Mouse (Mus musculus) liver, embryonic 15.5 days (tissue): Measurements from ENCODE around the gene Mex3b. TPM values are rescaled to one million over a fixed set of nuclear protein-coding genes. Genes with fewer than 3 reads are reported as not detected.

ENCODE experiments used
- ATAC-seq: fragments of 200-750 bp; cut with Nextera tagmentation; 2 replicates; pipeline ENCODE4 v1.8.0; 2017; ENCODE audit warnings: moderate number of reproducible peaks, mild to moderate bottlenecking, moderate library complexity; ENCODE audit not compliant: insufficient read depth
- H3K27ac ChIP-seq: fragments of 300-500 bp; sonication (generic); replicated peaks from 2 replicates; pipeline ENCODE4 v1.5.1; 2015; ENCODE audit warnings: mild to moderate bottlenecking, inconsistent platforms
- H3K27me3 ChIP-seq: fragments of 300-500 bp; sonication (generic); 2 replicates; pipeline ENCODE4 v1.6.1; 2015; ENCODE audit warnings: mild to moderate bottlenecking, inconsistent platforms
- H3K36me3 ChIP-seq: fragments of 300-500 bp; sonication (generic); replicated peaks from 2 replicates; pipeline ENCODE4 v1.6.1; 2015; ENCODE audit warnings: moderate library complexity, mild to moderate bottlenecking, inconsistent platforms
- H3K4me1 ChIP-seq: fragments of 300-500 bp; sonication (generic); replicated peaks from 2 replicates; pipeline ENCODE4 v1.6.1; 2015; ENCODE audit warnings: inconsistent platforms
- H3K4me2 ChIP-seq: fragments of 300-500 bp; sonication (generic); 2 replicates; pipeline ENCODE4 v1.6.1; 2015; ENCODE audit warnings: moderate library complexity, mild to moderate bottlenecking, inconsistent platforms
- H3K4me3 ChIP-seq: fragments of 300-500 bp; sonication (generic); replicated peaks from 2 replicates; pipeline ENCODE4 v1.5.1; 2015; ENCODE audit warnings: mild to moderate bottlenecking, inconsistent platforms
- H3K9ac ChIP-seq: fragments of 300-500 bp; sonication (generic); 2 replicates; pipeline ENCODE4 v1.6.1; 2015; ENCODE audit warnings: moderate library complexity, mild to moderate bottlenecking, inconsistent platforms
- H3K9me3 ChIP-seq: fragments of 300-500 bp; sonication (generic); replicated peaks from 2 replicates; pipeline ENCODE4 v1.6.1; 2016; ENCODE audit warnings: inconsistent platforms
- WGBS: fragments of 180-500 bp; shearing (Covaris S2); methylation state at CpG from one replicate; pipeline ENCODE4 v1.1.7; 2015; ENCODE audit warnings: mixed read lengths; ENCODE audit not compliant: insufficient replicate concordance; 5-methylcytosine and 5-hydroxymethylcytosine counted together
- polyA plus RNA-seq: library from polyadenylated mRNA; unstranded; fragments of >200 nt; fragmentation: Nextera tagmentation; extraction: Ambion mirVana; gene quantifications from 2 replicates; pipeline ENCODE4 v1.2.1, GENCODE M21; 2015

The Mex3b gene
- polyA plus RNA-seq: 0.52 and 0.60 TPM in 2 replicates

DNA sequence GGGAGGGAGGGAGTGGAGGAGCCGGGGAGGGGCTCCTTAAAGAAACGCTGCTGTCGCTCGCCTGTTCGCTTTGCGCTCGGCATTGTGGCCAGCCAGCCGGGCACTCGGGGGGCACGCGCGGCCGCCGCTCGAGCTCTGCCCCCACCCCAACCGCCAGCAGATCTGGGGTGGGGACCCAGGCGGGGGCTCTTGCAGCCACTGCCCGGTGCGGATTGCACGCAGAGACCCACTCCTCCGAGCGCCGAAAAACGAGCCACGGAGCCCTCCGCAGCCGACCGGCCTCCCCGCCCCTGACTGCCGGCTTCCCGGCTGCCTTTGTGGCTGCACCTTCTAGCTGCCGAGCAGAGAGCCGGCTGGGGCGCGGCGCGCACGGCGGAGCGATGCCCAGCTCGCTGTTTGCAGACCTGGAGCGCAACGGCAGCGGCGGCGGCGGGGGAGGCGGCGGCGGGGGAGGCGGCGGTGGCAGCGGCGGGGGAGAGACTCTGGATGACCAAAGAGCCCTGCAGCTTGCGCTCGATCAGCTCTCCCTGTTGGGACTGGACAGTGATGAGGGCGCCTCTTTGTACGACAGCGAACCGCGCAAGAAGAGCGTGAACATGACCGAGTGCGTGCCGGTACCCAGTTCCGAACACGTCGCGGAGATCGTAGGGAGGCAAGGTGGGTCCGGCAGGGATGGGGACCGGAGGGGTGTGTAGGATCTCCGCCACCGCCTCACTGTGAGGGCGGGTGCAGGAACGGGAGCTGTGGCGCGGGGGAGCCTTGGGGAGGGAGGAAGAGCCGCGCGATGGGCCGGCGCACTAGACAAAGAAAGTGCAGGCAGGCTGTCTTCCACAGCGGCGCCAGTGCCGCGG lies at the start of gene Mex3b:
TSS of gene Mex3b (plus strand) at position 63 of the 851 bp plus-strand sequence.
- Histone ChIP-seq H3K9me3 (no peaks in the 10 kb centered on the region), H3K36me3 (no peaks in the 10 kb centered on the region), H3K9ac (peak within 1 kb of the TSS; percentile 54), H3K4me2 (peak within 1 kb of the TSS; percentile 90), H3K4me3 (peak within 1 kb of the TSS; percentile 64), H3K27me3 (peaks cover 72% of the 10 kb centered on the region), H3K4me1 (peaks cover 37% of the 10 kb centered on the region), H3K27ac (peak within 1 kb of the TSS; percentile 75)
- no peak for ATAC-seq
- WGBS: under 1% methylated on average over 87 of the region's 87 CpGs

DNA sequence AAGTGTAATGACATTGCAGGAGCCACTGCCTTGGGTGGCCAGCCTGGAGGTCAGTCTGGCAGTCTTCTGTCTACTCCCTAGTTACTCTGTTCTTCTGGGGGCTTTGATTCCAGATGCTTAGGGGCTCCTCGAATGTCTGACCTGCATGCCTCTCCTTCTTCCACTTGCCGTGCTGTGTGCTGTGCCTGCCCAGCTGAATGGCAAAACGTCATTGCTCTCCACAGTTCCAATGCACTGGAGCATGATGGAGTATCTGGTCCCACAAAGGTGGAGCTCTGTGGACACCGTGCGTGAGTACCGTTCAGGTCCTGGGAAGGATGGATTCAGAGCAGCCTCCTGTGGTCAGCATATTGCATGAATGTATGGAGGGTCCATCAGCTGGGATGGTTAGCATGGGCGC lies 47.6 kb upstream of the Mex3b start:
- no peak for ATAC-seq
- no peaks in the 10 kb centered on the region for H3K4me1 ChIP-seq
- no peak overlapping the region for H3K4me2 ChIP-seq
- no peaks in the 10 kb centered on the region for H3K9me3 ChIP-seq
- 68% methylated on average over 7 of the region's 7 CpGs for WGBS
- no peaks in the 10 kb centered on the region for H3K27me3 ChIP-seq
- H3K36me3 ChIP-seq: no peaks in the 10 kb centered on the region
- H3K4me3 ChIP-seq: no peak overlapping the region
- no peak overlapping the region for H3K27ac ChIP-seq
- H3K9ac ChIP-seq: no peak overlapping the region

DNA sequence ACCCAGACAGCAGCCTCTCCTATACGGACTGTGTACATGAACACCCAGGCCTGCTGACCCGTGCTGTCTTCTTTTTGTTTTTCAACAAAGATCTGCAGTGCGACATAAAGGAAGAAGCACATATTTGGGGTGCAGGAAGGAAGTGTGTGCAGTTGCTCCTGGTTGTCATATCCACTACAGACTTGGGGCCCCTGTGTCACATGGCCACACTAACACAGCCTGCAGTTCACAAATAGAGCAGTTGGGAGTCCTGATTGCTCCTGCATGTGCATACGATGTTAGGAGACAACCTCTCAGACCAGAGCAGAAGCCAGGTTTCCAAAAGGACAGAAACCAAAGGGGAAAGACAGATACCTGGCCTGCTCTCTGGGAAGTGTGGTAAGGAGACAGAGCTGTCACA lies 46.5 kb upstream of the Mex3b start:
- H3K27ac ChIP-seq: no peak overlapping the region
- 28% methylated on average over 4 of the region's 4 CpGs for WGBS
- H3K36me3 ChIP-seq: no peaks in the 10 kb centered on the region
- no peak overlapping the region for H3K4me2 ChIP-seq
- no peak for ATAC-seq
- H3K27me3 ChIP-seq: no peaks in the 10 kb centered on the region
- no peak overlapping the region for H3K9ac ChIP-seq
- no peak overlapping the region for H3K4me3 ChIP-seq
- H3K9me3 ChIP-seq: no peaks in the 10 kb centered on the region
- H3K4me1 ChIP-seq: no peaks in the 10 kb centered on the region

DNA sequence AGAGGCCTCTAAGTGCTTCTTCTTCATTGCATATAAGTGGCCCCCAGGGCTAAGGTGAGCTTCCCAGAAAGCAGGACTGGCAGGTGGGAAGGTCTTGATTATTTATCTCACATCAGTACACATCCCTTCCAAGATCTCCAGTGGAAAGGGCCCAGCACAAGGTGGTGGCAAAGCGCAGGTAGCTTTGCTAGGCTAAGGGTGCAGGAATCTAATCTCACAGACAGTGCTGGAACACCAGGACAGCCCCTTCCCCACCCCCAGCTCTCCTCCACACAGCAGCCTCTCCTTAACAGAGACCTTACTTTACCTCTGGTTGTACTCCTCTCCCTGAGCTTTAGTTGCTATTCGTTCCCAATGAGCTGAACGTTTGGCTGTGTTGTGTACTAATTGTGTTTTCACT lies 45.6 kb upstream of the Mex3b start:
- H3K27me3 ChIP-seq: no peaks in the 10 kb centered on the region
- no peaks in the 10 kb centered on the region for H3K36me3 ChIP-seq
- H3K4me3 ChIP-seq: no peak overlapping the region
- no peak for ATAC-seq
- H3K4me1 ChIP-seq: no peaks in the 10 kb centered on the region
- no peak overlapping the region for H3K4me2 ChIP-seq
- H3K27ac ChIP-seq: no peak overlapping the region
- 57% methylated on average over 3 of the region's 3 CpGs for WGBS
- H3K9ac ChIP-seq: no peak overlapping the region
- no peaks in the 10 kb centered on the region for H3K9me3 ChIP-seq

DNA sequence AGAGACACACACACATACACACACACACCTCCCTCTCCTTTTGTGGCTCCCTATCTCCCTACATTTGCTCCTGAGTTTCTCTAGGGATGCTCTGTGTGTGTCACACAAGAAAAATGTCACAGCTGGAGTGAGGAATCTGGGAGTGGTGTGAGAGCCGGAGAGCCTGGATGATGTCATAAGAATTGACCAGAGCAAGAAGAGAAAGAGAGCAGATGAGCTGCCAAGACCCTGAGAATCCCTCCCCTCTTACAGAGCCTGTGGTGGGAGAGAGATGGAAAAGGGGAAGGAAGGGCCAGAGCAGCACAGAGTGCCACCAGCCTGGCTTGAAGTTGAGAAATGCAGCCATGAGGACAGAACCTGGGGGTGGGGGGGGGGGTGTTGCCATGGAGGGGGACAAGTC lies 44.6 kb upstream of the Mex3b start:
- H3K27ac ChIP-seq: no peak overlapping the region
- no peaks in the 10 kb centered on the region for H3K4me1 ChIP-seq
- no peaks in the 10 kb centered on the region for H3K36me3 ChIP-seq
- no peaks in the 10 kb centered on the region for H3K27me3 ChIP-seq
- no peak overlapping the region for H3K4me2 ChIP-seq
- WGBS: 36% methylated on average over 1 of the region's 1 CpGs
- no peaks in the 10 kb centered on the region for H3K9me3 ChIP-seq
- H3K4me3 ChIP-seq: no peak overlapping the region
- no peak overlapping the region for H3K9ac ChIP-seq
- no peak for ATAC-seq

DNA sequence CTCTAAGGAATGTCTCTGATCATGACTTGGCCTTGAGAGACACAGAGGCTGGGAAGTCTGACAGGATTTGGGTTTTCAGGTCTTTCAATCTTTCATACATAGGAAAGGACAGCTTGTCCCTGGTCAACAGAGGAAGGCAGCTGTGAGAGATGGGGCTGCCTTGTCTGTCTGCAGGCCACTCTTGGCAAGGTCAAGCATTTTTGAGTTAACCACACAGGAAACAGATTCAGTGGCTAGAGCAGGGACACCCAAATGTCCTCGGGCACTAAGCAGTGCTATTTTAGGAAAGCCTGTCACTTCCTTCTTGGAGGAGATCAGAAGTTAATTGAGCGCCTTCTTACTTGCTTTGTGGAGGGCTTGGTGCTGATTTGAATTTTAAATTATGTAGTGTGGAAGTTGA lies 38.9 kb upstream of the Mex3b start:
- no peak for ATAC-seq
- no peak overlapping the region for H3K9ac ChIP-seq
- no peaks in the 10 kb centered on the region for H3K36me3 ChIP-seq
- no peaks in the 10 kb centered on the region for H3K27me3 ChIP-seq
- no peaks in the 10 kb centered on the region for H3K4me1 ChIP-seq
- 12% methylated on average over 2 of the region's 2 CpGs for WGBS
- no peak overlapping the region for H3K27ac ChIP-seq
- no peaks in the 10 kb centered on the region for H3K9me3 ChIP-seq
- no peak overlapping the region for H3K4me3 ChIP-seq
- no peak overlapping the region for H3K4me2 ChIP-seq

DNA sequence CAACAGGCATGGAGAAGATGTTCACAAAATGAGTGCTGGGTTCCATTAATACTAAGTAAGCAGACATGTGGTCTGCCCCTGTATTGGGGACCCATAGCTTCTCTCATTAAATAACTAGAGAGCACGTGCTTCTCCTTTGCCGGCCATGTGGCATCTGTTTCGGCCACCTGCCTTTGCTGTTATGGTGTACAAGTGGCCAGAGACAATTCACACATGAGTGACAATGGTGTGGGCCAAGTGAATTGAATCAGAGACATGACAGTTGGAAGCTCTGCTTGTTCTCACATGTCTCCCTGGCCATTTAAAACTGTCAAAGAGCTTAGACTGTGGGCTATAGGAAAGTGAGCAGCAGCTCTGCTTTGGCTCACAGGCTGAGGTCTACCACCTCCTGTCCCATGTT lies 37.6 kb upstream of the Mex3b start:
- Histone ChIP-seq H3K4me3 (no peak overlapping the region), H3K36me3 (no peaks in the 10 kb centered on the region), H3K9me3 (no peaks in the 10 kb centered on the region), H3K4me2 (no peak overlapping the region), H3K27me3 (no peaks in the 10 kb centered on the region), H3K4me1 (no peaks in the 10 kb centered on the region), H3K9ac (no peak overlapping the region), H3K27ac (no peak overlapping the region)
- 64% methylated on average over 3 of the region's 3 CpGs for whole genome bisulfite sequencing
- ATAC-seq: no peak

DNA sequence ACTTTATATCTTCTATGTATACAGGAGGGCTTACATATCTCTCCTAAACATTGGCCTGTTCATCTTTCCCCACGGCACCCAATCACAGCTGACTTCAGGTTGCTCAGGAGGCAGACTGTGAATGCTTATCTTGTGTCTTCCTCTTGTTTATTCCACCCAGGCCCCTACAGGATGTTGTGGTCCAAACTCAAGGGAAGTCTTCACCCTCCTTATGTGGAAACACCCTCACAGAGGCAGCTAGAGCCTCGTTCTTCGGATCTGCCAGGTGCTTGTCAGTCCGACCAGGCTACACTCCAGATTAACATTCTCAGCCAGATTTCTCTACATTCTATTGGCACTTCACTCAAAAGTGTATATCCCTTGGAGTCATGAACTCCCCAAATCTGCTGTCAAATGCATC lies 32.7 kb upstream of the Mex3b start:
- Histone ChIP-seq H3K36me3 (no peaks in the 10 kb centered on the region), H3K4me2 (no peak overlapping the region), H3K4me1 (no peaks in the 10 kb centered on the region), H3K9ac (no peak overlapping the region), H3K4me3 (no peak overlapping the region), H3K9me3 (no peaks in the 10 kb centered on the region), H3K27me3 (no peaks in the 10 kb centered on the region), H3K27ac (no peak overlapping the region)
- no peak for ATAC-seq
- WGBS: 20% methylated on average over 4 of the region's 4 CpGs

DNA sequence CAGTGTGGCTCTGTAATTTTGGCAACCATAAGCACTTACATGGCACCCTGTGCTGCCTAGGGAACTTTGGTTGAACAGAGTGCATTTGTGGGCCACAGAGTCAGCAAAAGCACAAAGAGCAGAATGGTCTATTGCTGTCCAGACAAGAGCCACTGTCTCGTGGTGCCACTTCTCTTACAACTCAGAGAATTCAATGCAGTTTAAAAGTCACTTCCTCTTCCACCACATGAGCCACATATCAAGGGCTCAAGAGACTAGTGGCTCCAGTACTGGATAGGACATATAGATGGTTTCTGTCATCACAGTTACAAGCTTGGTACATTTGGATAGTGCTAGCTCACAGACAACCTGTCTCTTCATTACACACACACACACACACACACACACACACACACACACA lies 28.7 kb upstream of the Mex3b start:
- 5% methylated on average over 1 of the region's 1 CpGs for WGBS

DNA sequence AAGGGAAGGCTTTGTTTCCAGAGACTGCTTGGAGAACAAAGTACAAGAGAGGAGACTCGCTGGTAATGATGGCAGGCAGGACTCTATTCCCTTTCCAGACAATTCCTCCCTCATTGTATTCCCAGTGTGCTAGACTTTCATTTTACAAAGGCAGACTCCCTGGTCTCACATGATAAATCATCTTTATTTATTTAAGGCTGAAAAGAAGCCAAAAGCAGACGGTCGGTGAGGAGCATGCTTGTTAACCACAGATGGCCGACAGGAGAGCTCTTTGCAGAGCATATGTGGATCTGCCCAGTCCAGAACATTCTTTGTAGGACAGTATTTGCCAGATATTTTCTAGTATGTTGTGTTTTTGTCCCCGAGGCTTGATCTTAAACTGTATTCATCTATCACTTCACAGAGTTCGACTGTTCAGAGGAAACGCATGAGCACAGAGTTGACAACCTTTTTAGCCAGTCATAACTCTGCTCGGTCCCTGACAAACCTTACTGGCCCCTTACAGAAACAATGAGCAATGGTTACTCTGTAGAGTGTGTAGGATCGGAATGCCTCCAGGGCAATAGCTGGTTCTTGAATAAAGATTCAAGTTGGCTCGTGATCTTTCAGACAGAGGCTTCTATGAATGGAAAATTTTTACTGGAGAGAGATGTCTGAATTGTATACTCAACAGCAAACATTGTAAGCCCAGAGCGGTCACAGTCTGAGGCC lies 28.0 kb upstream of the Mex3b start:
- H3K4me2 ChIP-seq: no peak overlapping the region
- 57% methylated on average over 11 of the region's 11 CpGs for WGBS
- no peak overlapping the region for H3K9ac ChIP-seq
- H3K4me1 ChIP-seq: no peaks in the 10 kb centered on the region
- H3K4me3 ChIP-seq: no peak overlapping the region
- H3K27ac ChIP-seq: no peak overlapping the region
- H3K27me3 ChIP-seq: no peaks in the 10 kb centered on the region
- no peaks in the 10 kb centered on the region for H3K36me3 ChIP-seq
- ATAC-seq: no peak
- H3K9me3 ChIP-seq: no peaks in the 10 kb centered on the region

More for the DNA sequence above, 28.7 kb upstream of the Mex3b start:
- no peaks in the 10 kb centered on the region for H3K27me3 ChIP-seq
- no peaks in the 10 kb centered on the region for H3K9me3 ChIP-seq
- no peak overlapping the region for H3K4me3 ChIP-seq
- no peak for ATAC-seq
- H3K9ac ChIP-seq: no peak overlapping the region
- H3K4me2 ChIP-seq: no peak overlapping the region
- H3K4me1 ChIP-seq: no peaks in the 10 kb centered on the region
- no peaks in the 10 kb centered on the region for H3K36me3 ChIP-seq
- H3K27ac ChIP-seq: no peak overlapping the region

DNA sequence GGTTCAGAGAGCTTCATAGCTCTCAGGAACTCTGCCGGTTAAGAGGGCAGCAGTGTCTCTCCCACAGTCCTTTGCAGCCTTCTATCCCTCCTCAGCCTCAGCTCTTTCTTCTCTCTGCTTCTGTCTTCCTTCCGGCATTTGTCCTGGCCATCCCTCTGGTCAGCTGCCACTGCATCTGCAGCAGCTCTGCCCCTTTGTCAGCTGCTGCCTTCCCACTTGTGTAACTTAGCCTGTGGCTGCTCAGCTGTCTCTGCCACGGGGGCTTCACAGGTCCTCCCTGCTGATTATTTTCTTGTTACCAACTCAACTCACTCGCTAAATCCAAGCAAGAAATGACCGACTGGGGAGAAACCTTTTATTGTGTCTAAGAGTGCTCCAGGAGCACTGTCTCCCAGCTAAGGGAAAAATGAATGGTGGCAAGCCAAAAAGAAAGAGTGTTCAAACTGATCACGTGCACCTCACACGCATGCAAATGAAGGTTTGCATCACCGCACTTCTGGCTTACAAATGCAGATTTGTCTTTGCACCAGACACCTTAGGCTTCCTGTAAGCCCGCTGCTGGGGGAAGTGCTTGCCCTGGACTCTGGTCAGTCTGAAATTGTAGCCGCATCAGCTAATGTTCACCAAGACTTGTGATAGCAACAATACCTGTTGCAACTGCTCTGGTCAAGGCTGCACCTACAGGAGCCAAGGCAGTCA lies 24.8 kb upstream of the Mex3b start:
- 37% methylated on average over 10 of the region's 10 CpGs for WGBS
- ATAC-seq: no peak
- H3K27ac ChIP-seq: no peak overlapping the region
- H3K4me3 ChIP-seq: no peak overlapping the region
- H3K4me1 ChIP-seq: no peaks in the 10 kb centered on the region
- H3K9me3 ChIP-seq: no peaks in the 10 kb centered on the region
- no peak overlapping the region for H3K4me2 ChIP-seq
- no peak overlapping the region for H3K9ac ChIP-seq
- no peaks in the 10 kb centered on the region for H3K36me3 ChIP-seq
- H3K27me3 ChIP-seq: no peaks in the 10 kb centered on the region
